Mouse (Mus musculus): ENCODE results near the gene Olfml2b. TPM values are rescaled to one million over a fixed set of nuclear protein-coding genes. Genes with fewer than 3 reads are reported as not detected.
A peak's percentile ranks its signal among the peaks of the same experiment; 100 is the strongest.

The Olfml2b gene
- total RNA-seq, 1 experiment from 2014 or later: 10.1 TPM

DNA sequence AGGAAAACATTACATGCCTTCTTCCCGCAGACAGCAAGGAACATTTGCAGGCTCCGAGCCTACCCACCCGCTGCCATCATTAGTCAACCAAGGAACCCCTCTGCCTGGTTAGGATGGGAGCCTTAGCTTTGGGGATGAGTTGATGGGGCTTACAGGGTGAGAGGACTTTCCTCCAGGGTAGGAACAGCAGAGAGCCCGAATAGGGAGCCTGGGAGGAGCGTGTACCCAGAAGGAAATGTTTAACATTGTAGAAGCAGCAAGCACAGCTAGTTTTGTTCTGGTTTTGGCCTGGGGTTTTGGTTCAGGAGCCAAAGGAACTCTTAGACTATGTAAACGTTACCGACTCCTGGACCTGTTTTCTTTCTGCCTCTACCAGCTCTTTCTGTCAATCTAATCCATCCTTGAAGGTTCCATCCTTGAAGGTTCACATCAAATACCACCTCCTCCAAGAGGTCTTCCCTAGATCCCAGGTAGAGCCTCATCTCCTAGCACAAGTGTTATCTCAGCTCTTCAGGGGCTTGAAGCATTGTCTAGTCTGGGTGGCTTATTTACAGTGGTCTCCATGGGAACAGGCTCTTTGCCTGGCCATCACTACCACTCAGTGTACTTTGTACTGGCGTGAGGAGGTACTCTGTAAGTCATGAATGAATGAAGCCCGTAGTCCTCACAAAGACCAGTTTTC lies 2.4 kb downstream of the Olfml2b start:
- DNase-seq: no peak

DNA sequence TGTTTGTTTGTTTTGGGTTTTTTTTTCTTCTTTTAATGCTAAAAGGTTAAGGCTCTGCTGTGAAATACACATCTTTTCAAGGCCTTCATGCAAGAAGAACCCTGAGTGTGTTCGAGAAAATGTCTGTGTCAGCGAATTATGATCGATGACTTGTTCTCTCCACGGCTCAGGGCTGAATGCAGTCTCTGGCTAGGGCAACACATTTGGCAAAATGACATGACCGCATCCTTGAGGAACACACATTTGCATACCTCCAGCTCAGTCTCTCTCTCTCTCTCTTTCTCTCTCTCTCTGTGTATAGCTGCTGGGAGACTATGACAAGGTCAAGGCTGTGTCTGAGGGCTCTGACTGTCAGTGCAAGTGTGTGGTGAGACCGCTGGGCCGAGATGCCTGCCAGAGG lies 3.0 kb downstream of the Olfml2b start:
- DNase-seq: peak; percentile 77

DNA sequence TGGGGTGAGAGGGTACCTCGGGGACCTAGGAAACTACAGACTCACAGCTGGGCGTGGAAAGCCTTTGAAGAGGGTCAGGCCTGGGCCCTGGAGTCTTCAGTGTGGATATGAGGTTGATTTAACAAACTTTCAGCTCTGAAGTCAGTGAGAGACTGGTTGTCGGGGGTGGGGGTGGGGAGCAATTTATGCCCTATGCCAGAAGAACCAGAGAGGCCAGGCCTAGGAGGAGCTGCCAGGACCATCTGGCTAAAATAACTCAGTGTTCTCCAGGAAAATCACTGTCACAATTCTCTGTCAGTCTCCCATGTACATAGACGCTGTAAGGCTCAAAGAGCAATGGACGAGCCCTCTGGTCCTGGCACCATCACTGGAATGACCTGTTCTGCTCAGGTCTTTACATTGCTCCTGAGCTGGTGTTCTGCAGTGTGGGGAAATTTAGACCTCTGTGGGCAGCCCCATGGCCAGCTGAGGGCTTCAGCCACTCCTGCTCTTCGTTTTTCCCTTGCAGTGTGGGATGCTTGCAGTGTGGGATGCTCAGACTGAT lies 3.7 kb downstream of the Olfml2b start:
- no peak for DNase-seq

GRCm38 (mm10) chr1:170651046-170651723 lies 6.9 kb downstream of the Olfml2b start:
- DNase-seq: peak; percentile 44

DNA sequence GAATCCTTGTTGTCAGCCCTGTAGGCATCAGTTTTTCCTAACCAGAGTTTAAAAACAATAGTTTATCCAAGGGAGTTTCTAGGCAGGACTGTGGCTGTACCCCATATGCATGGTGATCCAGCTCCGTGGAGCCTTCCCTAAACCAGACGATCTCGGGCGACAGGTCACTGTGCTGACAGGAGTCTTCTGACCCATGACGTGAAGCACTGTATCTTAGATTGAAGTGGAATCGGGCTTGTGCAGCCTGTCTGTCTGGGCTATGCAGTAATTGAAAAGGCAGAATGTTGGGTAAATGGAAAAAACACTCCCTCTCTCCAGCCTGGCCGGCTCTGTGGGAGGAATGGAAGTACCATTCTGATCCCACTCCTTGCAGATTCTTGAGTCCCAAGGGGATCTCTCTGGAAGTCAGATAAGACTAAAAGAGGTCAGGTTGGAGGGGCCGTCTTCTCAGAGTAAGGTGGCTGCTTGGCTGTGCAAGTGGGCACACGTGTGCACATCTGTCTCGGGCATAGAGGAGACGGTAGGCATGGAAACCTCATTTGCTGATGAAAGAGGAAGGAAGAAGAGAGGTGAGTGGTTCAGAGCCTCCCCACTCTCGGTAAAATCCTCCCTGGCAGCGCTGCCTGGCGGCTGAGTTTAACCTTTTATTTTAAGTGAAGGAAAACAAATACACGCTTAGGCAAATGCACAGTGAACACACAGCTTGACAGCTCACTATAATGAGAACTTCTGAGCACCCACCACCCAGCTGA lies 7.8 kb downstream of the Olfml2b start:
- DNase-seq: no peak

- DNase-seq: no peak
These were observed 11.1 kb downstream of the Olfml2b start for GRCm38 (mm10) chr1:170655280-170655917.

- no peak for DNase-seq
These were observed 12.3 kb downstream of the Olfml2b start for GRCm38 (mm10) chr1:170656518-170657227.

DNA sequence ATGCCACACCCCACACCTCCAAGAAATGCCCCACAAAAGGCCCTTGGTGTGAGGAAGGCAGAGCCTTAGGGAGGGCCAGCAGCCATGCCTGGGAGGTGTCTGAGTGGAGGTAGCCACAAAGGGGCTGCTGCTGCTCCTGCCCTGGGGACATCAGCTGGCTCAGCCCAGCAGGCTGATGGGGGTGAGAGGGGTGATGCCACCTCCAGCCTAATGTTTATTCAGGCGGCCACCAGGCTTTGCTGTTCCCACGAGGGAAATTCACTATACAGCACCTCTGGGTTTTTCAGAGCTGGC lies 12.8 kb downstream of the Olfml2b start:
- DNase-seq: no peak

GRCm38 (mm10) chr1:170657643-170658314 lies 13.4 kb downstream of the Olfml2b start:
- no peak for DNase-seq

DNA sequence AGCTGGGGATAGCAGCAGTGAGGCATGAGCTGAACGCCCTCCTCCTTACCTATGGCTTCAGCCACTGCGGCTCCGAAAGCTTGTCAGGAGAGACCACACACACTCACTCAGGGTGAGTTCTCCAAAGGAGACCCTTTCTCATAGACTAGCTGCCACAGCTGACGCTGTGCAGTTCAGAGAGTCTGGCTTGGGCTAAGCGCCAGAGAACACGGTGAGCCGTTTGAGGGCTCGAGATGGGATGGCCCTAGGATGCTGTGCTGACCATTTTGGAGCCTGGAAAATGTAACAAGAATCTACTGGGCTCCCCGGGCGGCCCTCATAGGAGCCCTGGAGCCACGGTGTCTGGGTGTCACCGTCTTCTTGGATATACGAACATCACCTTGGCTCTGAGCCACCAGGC lies 14.9 kb downstream of the Olfml2b start:
- no peak for DNase-seq

DNA sequence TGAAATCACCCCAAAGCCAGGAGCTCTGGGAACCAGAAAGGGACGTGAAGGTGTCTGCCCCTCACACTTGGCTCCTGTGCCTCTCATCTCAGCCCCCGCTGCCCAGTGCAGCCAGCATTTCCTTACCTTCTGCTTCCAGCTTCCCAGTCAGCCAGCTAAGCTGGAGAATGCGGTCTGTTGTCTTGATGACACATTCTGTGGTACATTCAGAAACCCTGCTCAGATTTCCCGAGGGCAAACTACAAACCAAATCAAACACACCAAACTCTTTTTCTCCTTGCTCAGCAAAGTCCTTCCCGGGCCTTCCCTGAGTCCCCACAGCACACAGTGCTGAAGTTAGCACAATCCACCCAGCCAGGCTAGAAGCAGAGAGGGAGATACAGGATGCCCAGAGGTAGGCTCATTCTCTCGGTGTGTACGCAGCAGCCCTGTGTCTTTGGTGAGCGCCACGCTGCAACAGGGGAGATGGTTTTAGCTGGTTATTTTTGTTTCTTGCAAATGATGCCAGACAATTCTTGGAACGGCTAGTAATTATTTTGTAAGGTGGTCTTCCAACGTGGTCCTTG lies 20.4 kb downstream of the Olfml2b start:
- no peak for DNase-seq

- DNase-seq: no peak
These were observed 20.9 kb downstream of the Olfml2b start for GRCm38 (mm10) chr1:170665200-170665599.

DNA sequence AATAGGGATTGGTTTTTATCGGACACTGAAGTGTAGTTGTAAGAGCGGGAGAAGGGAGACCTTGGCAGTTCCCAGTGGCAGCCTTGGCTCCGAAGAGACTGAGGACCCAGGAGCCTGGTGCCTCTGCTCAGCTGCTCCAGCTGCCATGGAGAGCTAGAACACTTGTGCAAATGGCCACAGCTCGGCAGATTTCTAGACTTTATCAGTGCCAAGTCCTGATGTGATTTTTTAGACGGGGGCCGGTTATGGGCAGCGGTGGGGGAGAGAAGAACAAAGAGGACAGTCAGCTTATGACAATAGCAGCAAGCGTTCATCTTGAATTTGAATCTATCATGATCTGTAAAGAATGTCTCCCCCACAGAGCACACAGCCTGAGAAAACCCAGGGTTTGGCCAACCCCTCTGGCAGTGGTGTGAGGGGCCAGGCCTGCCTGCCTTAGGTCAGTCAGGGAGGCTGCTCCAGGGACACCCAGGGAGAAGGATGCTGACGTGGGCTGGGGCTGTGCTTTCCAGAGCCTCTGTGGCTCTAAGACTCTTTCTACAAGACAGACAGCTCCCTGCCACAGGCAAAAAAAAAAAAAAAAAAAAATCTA lies 29.9 kb downstream of the Olfml2b start:
- no peak for DNase-seq

- DNase-seq: no peak
These were observed 33.3 kb downstream of the Olfml2b start for GRCm38 (mm10) chr1:170677681-170678080.

DNA sequence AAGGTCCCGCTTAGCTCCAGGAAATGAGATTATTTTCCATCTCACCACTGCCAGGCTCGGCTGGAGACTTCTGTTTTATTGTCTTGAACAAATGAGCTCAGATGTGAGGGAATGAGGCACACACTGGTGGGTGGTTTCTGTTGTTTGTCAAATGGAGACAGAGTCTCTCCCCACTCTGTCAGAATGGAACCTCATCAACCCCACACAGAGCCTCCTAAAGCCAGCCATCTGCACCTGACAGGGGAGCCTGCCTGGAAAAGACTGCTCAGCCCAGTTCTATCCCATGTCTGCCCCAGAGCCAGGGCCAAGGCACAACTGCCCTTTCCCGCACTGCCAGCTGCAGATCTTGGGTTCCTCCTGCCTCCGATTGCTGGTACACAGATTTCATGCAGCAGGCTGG lies 34.5 kb downstream of the Olfml2b start:
- DNase-seq: no peak

GRCm38 (mm10) chr1:170679624-170680023 lies 35.3 kb downstream of the Olfml2b start:
- DNase-seq: no peak

DNA sequence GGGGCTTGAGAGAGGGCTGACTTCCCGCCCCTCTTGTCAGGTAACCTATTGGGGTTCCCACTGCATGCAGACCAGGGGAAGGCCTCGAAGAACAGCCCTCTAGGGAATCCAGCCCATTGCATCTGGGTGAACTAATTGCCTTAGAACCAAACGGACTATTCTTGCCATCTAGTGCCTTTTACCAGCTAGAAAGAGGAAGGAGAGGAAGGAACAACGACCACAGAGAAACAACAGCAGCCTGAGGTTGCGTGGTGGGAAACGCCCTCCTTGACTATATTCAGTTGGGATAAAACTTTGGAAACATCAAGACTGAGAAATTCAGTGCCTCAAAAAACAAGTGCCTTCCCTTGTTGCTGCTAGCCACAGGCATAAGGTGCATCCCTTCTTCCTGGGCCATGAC lies 39.5 kb downstream of the Olfml2b start:
- DNase-seq: no peak

GRCm38 (mm10) chr1:170689773-170690172 lies 45.4 kb downstream of the Olfml2b start:
- no peak for DNase-seq

DNA sequence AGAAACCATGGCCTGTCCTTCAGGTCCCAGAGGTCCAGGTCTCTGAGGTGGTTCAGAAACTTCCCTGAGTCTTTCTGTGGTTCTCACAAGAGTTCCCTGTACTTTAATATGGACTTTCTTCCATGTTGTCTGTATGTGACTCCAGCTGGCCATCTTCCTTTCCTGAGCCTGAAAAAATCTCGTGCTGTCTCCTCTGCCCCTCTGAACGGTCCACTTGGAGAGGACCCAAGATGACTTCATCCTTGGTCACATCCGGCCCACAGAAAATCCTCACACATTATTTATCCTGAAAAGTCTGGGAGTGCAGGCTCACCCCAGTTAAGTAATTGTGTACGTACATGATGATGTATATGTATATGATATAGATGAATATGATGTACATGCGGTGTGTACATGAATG lies 47.0 kb downstream of the Olfml2b start:
- DNase-seq: no peak

DNA sequence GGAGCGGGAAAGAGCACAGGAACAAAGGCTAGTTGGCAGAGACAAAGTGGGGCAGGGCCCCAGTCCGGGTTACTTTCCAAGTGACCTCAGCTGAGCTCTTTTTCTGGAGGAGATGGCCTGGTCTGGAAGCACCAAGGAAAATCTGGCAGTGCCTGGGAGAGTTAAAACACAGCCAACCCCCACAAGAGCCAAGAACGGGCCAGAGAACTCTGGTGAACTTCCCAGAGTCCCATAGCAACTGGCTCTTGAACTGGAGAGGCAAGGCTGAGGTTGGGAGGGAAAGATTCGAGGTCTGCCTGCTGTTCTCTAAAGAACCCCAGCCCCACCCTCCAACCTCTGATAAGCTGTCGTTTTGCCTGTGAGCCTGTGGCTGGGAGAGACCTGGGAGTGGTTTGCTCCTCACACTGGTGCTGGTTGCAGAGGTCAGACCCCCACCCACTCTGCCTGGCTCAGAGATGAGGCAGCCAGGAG lies 50.5 kb downstream of the Olfml2b start:
- peak; percentile 68 for DNase-seq

DNA sequence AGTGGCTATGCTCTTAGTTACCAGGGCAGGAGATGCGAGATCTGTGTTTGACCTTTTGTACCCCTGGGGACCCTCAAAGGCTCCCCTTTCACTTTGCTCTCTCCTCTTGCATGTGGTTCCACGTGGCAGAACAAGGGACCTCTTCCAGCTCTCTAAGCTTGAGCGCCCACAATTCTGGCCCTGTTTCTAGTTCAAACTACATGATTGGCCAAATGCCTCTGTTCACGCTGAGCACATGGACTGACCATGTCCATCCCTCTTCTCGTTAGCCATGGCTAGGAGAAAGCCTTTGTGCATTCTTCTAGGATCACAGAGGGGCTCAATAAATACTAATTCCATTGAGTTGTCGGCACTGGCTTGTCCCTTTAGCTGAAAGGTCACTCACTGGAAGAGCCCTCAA lies 51.0 kb downstream of the Olfml2b start:
- DNase-seq: no peak

All from adrenal gland, postnatal 14 days (tissue).